27 mouse cellular contexts compared by ENCODE assay signal in genomic region chr2:126073744-126074143, GRCm38 (mm10). TPM values are rescaled to one million over a fixed set of nuclear protein-coding genes. Genes with fewer than 3 reads are reported as not detected.
DNase-seq lines count a peak whose midpoint lies in the region; ATAC-seq and TF ChIP-seq lines count a peak whose summit lies in the region.
"Had no signal": no experiment of that assay in that cellular context is flagged by ENCODE, and none has a peak within 500 bp of the region (broad histone marks: within the 10 kb centered on the region; RNA-seq: fewer than 3 reads in every experiment).

No protein-coding gene starts in this region.

- dilution Hi-C loops in CH12.LX (cut with MboI; ENCODE audit: extremely low pct_ligation_motif_present, extremely low pct_unique_long_range_greater_than_20kb, low sequenced_read_pairs), result no loop called here

- peaks cover 7 to 39% of the 10 kb centered on the region in 2 experiments; a peak in 3 of 4 replicates for H3K4me1 ChIP-seq in CH12.LX (ENCODE audit: control insufficient read depth in 1 of 2, insufficient read depth in 2 of 2)
- no peaks in the 10 kb centered on the region for H3K4me1 ChIP-seq in heart, embryonic 11.5 days (ENCODE audit: control insufficient read depth, insufficient read depth, low read length)
- H3K4me1 ChIP-seq: embryonic facial prominence, embryonic 15.5 days; forebrain, embryonic 10.5 days; forebrain, embryonic 12.5 days had no signal

- in situ Hi-C loops in CH12.LX (cut with MboI; ENCODE audit: low pct_ligation_motif_present, low pct_unique_long_range_greater_than_20kb, low sequenced_read_pairs), result no loop called here

- 82% methylated on average over 4 of the region's 4 CpGs for WGBS in heart, embryonic 11.5 days (ENCODE audit: insufficient replicate concordance)

- no peaks in the 10 kb centered on the region for H3K36me3 ChIP-seq in CH12.LX (replicated peaks in 1 of 2; ENCODE audit: control insufficient read depth in 1 of 2, insufficient read depth in 1 of 2, low read length in 1 of 2)
- H3K36me3 ChIP-seq in heart, embryonic 11.5 days (ENCODE audit: control insufficient read depth, insufficient read depth, low read length), result no peaks in the 10 kb centered on the region
- H3K36me3 ChIP-seq: embryonic facial prominence, embryonic 13.5 days; embryonic facial prominence, embryonic 15.5 days; forebrain, embryonic 10.5 days; forebrain, embryonic 12.5 days had no signal

- peak; percentile 73 for TF ChIP-seq EP300 in CH12.LX (IDR thresholded peaks at IDR 0.05; ENCODE audit: low read length)

- TF ChIP-seq RAD21 in CH12.LX (IDR thresholded peaks at IDR 0.05; ENCODE audit: low read depth, low read length), result no peak

- DNase-seq in gastrocnemius, adult 2 months, result no peak
- no peak for DNase-seq in gastrocnemius, postnatal 36 days
- DNase-seq in 416B (ENCODE audit: low read depth) (peak; percentile 23), CH12.LX (ENCODE audit: extremely low read depth) (peak; percentile 43)
- DNase-seq in layer of hippocampus, adult 18-20 months (ENCODE audit: low spot score in 2 of 2), result no peak
- no peak for DNase-seq in embryo, embryonic 11 days
- DNase-seq: adrenal gland, adult 2 months; adrenal gland, postnatal 10 days; adrenal gland, postnatal 25 days; B cell, adult 2 months; cerebellum, adult 11 months; cerebellum, adult 18-20 months; cerebellum, adult 8-10 months; cerebellum, adult 9-11 months; cerebellum, postnatal 14 days; cerebellum, postnatal 36 days had no signal

- no peak overlapping the region for H3K4me3 ChIP-seq in gastrocnemius, adult 2 months
- H3K4me3 ChIP-seq in CH12.LX (replicated peaks in 1 of 3; ENCODE audit: low read depth in 2 of 3, low read length in 2 of 3, poor library complexity in 1 of 3), result no peak overlapping the region
- H3K4me3 ChIP-seq in heart, embryonic 11.5 days (ENCODE audit: low read depth, low read length), result no peak overlapping the region
- H3K4me3 ChIP-seq: embryonic facial prominence, embryonic 13.5 days; embryonic facial prominence, embryonic 15.5 days; erythroblast, embryonic 14.5 days; forebrain, embryonic 10.5 days; forebrain, embryonic 12.5 days had no signal

- intact Hi-C loops in gastrocnemius, adult 2 months (cut with DNase I), result no loop called here
- intact Hi-C loops in gastrocnemius, postnatal 36 days (cut with DNase I), result no loop called here

- H3K9ac ChIP-seq in CH12.LX (ENCODE audit: insufficient read depth, low read depth), result no peak overlapping the region
- H3K9ac ChIP-seq in heart, embryonic 11.5 days (ENCODE audit: low read depth, low read length), result no peak overlapping the region
- H3K9ac ChIP-seq: embryonic facial prominence, embryonic 13.5 days; embryonic facial prominence, embryonic 15.5 days; forebrain, embryonic 12.5 days had no signal

- TF ChIP-seq POLR2A in CH12.LX (IDR thresholded peaks at IDR 0.05; ENCODE audit: low read depth, low read length), result no peak

- no peaks in the 10 kb centered on the region for H3K79me2 ChIP-seq in CH12.LX (replicated peaks; ENCODE audit: control insufficient read depth, extremely low read depth, insufficient read depth, poor library complexity, severe bottlenecking)

- no peaks in the 10 kb centered on the region for H3K27me3 ChIP-seq in CH12.LX (replicated peaks)
- no peaks in the 10 kb centered on the region for H3K27me3 ChIP-seq in heart, embryonic 11.5 days (ENCODE audit: control insufficient read depth, insufficient read depth, low read length)
- H3K27me3 ChIP-seq: embryonic facial prominence, embryonic 13.5 days; embryonic facial prominence, embryonic 15.5 days; forebrain, embryonic 12.5 days had no signal

- peak; percentile 62 for ATAC-seq in megakaryocyte, adult 5-6 weeks (ENCODE audit: poor library complexity, severe bottlenecking)
- no peak for ATAC-seq in heart, embryonic 11.5 days (replicated peaks; ENCODE audit: insufficient number of reproducible peaks, low FRiP score, low TSS enrichment)
- ATAC-seq: CD4-positive, CD25-positive, alpha-beta regulatory T cell, adult 4 months; forebrain, embryonic 14.5 days; forebrain, embryonic 16.5 days had no signal

- H3K27ac ChIP-seq in gastrocnemius, adult 2 months, result 0 out of 2 replicates have a peak overlapping the region, but pooled peaks have one; percentile 0
- H3K27ac ChIP-seq in CH12.LX (ENCODE audit: insufficient read depth, low read depth), result no peak overlapping the region
- no peak overlapping the region for H3K27ac ChIP-seq in heart, embryonic 11.5 days (ENCODE audit: low read depth, low read length)
- H3K27ac ChIP-seq: embryonic facial prominence, embryonic 13.5 days; embryonic facial prominence, embryonic 15.5 days; forebrain, embryonic 10.5 days; forebrain, embryonic 12.5 days had no signal

- H3K4me2 ChIP-seq in CH12.LX (ENCODE audit: insufficient read depth, low read depth, poor library complexity, severe bottlenecking), result no peak overlapping the region
- H3K4me2 ChIP-seq in heart, embryonic 11.5 days, result no peak overlapping the region
- H3K4me2 ChIP-seq: embryonic facial prominence, embryonic 13.5 days; embryonic facial prominence, embryonic 15.5 days; forebrain, embryonic 12.5 days had no signal

- H3K9me3 ChIP-seq in CH12.LX (replicated peaks; ENCODE audit: low read length), result no peaks in the 10 kb centered on the region
- no peaks in the 10 kb centered on the region for H3K9me3 ChIP-seq in heart, embryonic 11.5 days (replicated peaks; ENCODE audit: control insufficient read depth, low read length)
- H3K9me3 ChIP-seq: embryonic facial prominence, embryonic 13.5 days; embryonic facial prominence, embryonic 15.5 days; forebrain, embryonic 10.5 days; forebrain, embryonic 12.5 days had no signal

- TF ChIP-seq CTCF in gastrocnemius, adult 2 months (IDR thresholded peaks at IDR 0.05), result no peak
- no peak for TF ChIP-seq CTCF in CH12.LX (conservative IDR thresholded peaks at IDR 0.05 in 1 of 2, IDR thresholded peaks at IDR 0.05 in 1 of 2; ENCODE audit: low read depth in 2 of 2, low read length in 2 of 2)

TF ChIP-seq in CH12.LX, 34 proteins besides CTCF, POLR2A, EP300 and RAD21:
- TF ChIP-seq JUND (conservative IDR thresholded peaks at IDR 0.05; ENCODE audit: low read depth, low read length) (peak; percentile 80), MEF2A (IDR thresholded peaks at IDR 0.05; ENCODE audit: borderline replicate concordance, low read depth, low read length) (peak; percentile 55; the same call in 1 of the 2 replicates), ETS1 (conservative IDR thresholded peaks at IDR 0.05; ENCODE audit: low read depth, low read length) (peak; percentile 25; the same call in 1 of the 2 replicates), JUN (IDR thresholded peaks at IDR 0.05; ENCODE audit: insufficient read depth, low read depth, low read length) (peak; percentile 74), NRF1 (IDR thresholded peaks at IDR 0.05; ENCODE audit: low read depth, low read length) (no peak), CHD1 (IDR thresholded peaks at IDR 0.05; ENCODE audit: low read depth, low read length) (no peak), IRF4 (IDR thresholded peaks at IDR 0.05; ENCODE audit: low read depth, low read length) (peak; percentile 55), ELF1 (IDR thresholded peaks at IDR 0.05; ENCODE audit: low read depth, low read length) (peak; percentile 33; the same call in 1 of the 2 replicates)

RNA-seq across cellular contexts. Expression of gene Fgf7, which starts 39.3 kb away (rescaled TPM):
- total RNA-seq in gastrocnemius, adult 2 months (2021), result 1 to 10 TPM; 4.2 TPM
- total RNA-seq in gastrocnemius, postnatal 36 days (2021), result 1 to 10 TPM; 2.0 to 3.0 TPM
- total RNA-seq in CH12.LX (2012; rRNA removed) (not detected in 2 replicates), CH12.LX (2014; rRNA removed) (not detected in 2 replicates)
- not detected in 2 replicates for polyA plus RNA-seq in CH12.LX (2012; ENCODE audit: insufficient read length, low read depth)
- total RNA-seq in megakaryocyte, adult 5-6 weeks (2015), result 0.20 TPM in 1 of 2 replicates, not detected in the other
- total RNA-seq in megakaryocyte, adult 5-6 weeks (2017), result 0.49 TPM in 1 of 2 replicates, not detected in the other
- total RNA-seq in layer of hippocampus, adult 18-20 months (2021), result under 1 TPM; 0.54 to 0.99 TPM
- polyA plus RNA-seq in heart, embryonic 11.5 days (2014; fragmentation: Nextera tagmentation; extraction: Ambion mirVana), result 0.31 and 1.1 TPM in 2 replicates
- total RNA-seq: MEL had no signal
- polyA plus RNA-seq: CD4-positive, CD25-positive, alpha-beta regulatory T cell, adult 4 months; erythroblast, embryonic 14.5 days had no signal

Comparison
In these comparisons a context has a peak if more than half of its experiments do, and no peak if none do; other contexts are left out.
1. DNase-seq: peak in 416B (single experiment) and CH12.LX (single experiment); none in gastrocnemius, adult 2 months (single experiment), gastrocnemius, postnatal 36 days (0 of 2), layer of hippocampus, adult 18-20 months (0 of 2) and embryo, embryonic 11 days (single experiment).